Mouse (Mus musculus) midbrain, embryonic 16.5 days (tissue): Measurements from ENCODE around the gene Rfx4. TPM values are rescaled to one million over a fixed set of nuclear protein-coding genes. Genes with fewer than 3 reads are reported as not detected.

Experiments
- ATAC-seq: fragments of 200-750 bp; cut with Nextera tagmentation; 2 replicates; pipeline ENCODE4 v1.8.0; 2017; ENCODE audit warnings: moderate TSS enrichment
- H3K27ac ChIP-seq: fragments of 300-500 bp; sonication (generic); 2 replicates; pipeline ENCODE4 v1.5.1; 2014; ENCODE audit warnings: mild to moderate bottlenecking, low read length, mixed read lengths
- H3K27me3 ChIP-seq: fragments of 300-500 bp; sonication (generic); 2 replicates; pipeline ENCODE4 v1.6.1; 2014; ENCODE audit warnings: low read depth, low read length, mixed read lengths; ENCODE audit not compliant: control insufficient read depth, insufficient read depth
- H3K36me3 ChIP-seq: fragments of 300-500 bp; sonication (generic); 2 replicates; pipeline ENCODE4 v1.6.1; 2014; ENCODE audit warnings: mild to moderate bottlenecking, low read length, moderate library complexity, mixed read lengths; ENCODE audit not compliant: control insufficient read depth, insufficient read depth
- H3K4me1 ChIP-seq: fragments of 300-500 bp; sonication (generic); 2 replicates; pipeline ENCODE4 v1.6.1; 2014; ENCODE audit warnings: mild to moderate bottlenecking, low read length, mixed read lengths; ENCODE audit not compliant: control insufficient read depth, insufficient read depth
- H3K4me2 ChIP-seq: fragments of 300-500 bp; sonication (generic); 2 replicates; pipeline ENCODE4 v1.6.1; 2014; ENCODE audit warnings: mild to moderate bottlenecking, low read length, mixed read lengths
- H3K4me3 ChIP-seq: fragments of 300-500 bp; sonication (generic); 2 replicates; pipeline ENCODE4 v1.5.1; 2014; ENCODE audit warnings: low read depth, mild to moderate bottlenecking, low read length, moderate library complexity, mixed read lengths
- H3K9ac ChIP-seq: fragments of 300-500 bp; sonication (generic); 2 replicates; pipeline ENCODE4 v1.6.1; 2014; ENCODE audit warnings: low read depth, low read length, mixed read lengths
- H3K9me3 ChIP-seq: fragments of 300-500 bp; sonication (generic); replicated peaks from 2 replicates; pipeline ENCODE4 v1.6.1; 2014; ENCODE audit warnings: mild to moderate bottlenecking, low read length, mixed read lengths; ENCODE audit not compliant: control insufficient read depth, poor library complexity, severe bottlenecking
- WGBS: fragments of 180-500 bp; shearing (Covaris S2); extraction: QIAGEN DNeasy Blood & Tissue Kit; methylation state at CpG from one replicate; pipeline ENCODE4 v1.1.7; 2014; 5-methylcytosine and 5-hydroxymethylcytosine counted together
- polyA plus RNA-seq: library from polyadenylated mRNA; unstranded; fragments of >200 nt; fragmentation: Nextera tagmentation; extraction: Ambion mirVana; gene quantifications from 2 replicates; pipeline ENCODE4 v1.2.1, GENCODE M21; 2015

Gene Rfx4
- polyA plus RNA-seq, 1 experiment from 2014 or later, result 13.9 TPM

DNA sequence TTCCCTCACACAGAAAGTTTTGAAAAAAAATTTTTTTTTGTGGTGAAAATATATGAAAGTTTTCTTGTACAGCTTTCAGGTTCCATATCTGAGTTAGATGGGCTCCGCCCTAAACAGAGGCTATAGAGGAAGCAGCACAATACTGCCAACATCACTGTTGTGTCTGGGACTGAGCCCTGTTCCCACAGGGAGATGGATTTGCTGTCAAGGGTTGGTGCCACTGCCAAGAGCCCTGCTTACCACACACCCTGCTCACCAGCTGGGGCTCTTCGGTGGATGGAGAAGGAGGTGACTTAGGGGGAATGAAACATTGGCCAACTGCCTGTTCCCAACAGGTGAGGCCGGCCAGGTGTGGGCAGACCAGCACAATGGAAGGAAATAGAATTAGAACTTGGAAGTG lies 35.3 kb downstream of the Rfx4 start:
- ATAC-seq, result no peak
- H3K4me1 ChIP-seq, result no peaks in the 10 kb centered on the region

GRCm38 (mm10) chr10:84801521-84801920 lies 45.7 kb downstream of the Rfx4 start:
- peaks cover 9% of the 10 kb centered on the region for H3K4me1 ChIP-seq
- no peak overlapping the region for H3K4me3 ChIP-seq
- no peak for ATAC-seq
- H3K36me3 ChIP-seq, result no peaks in the 10 kb centered on the region
- no peak overlapping the region for H3K27ac ChIP-seq
- WGBS, result 85% methylated on average over 5 of the region's 6 CpGs
- no peaks in the 10 kb centered on the region for H3K27me3 ChIP-seq
- no peaks in the 10 kb centered on the region for H3K9me3 ChIP-seq
- H3K4me2 ChIP-seq, result no peak overlapping the region
- H3K9ac ChIP-seq, result no peak overlapping the region

More for the DNA sequence above, 35.3 kb downstream of the Rfx4 start:
- H3K27me3 ChIP-seq, result no peaks in the 10 kb centered on the region
- 91% methylated on average over 3 of the region's 3 CpGs for WGBS
- no peak overlapping the region for H3K9ac ChIP-seq
- H3K4me3 ChIP-seq, result no peak overlapping the region
- no peak overlapping the region for H3K27ac ChIP-seq
- H3K36me3 ChIP-seq, result no peaks in the 10 kb centered on the region
- H3K9me3 ChIP-seq, result no peaks in the 10 kb centered on the region
- no peak overlapping the region for H3K4me2 ChIP-seq

DNA sequence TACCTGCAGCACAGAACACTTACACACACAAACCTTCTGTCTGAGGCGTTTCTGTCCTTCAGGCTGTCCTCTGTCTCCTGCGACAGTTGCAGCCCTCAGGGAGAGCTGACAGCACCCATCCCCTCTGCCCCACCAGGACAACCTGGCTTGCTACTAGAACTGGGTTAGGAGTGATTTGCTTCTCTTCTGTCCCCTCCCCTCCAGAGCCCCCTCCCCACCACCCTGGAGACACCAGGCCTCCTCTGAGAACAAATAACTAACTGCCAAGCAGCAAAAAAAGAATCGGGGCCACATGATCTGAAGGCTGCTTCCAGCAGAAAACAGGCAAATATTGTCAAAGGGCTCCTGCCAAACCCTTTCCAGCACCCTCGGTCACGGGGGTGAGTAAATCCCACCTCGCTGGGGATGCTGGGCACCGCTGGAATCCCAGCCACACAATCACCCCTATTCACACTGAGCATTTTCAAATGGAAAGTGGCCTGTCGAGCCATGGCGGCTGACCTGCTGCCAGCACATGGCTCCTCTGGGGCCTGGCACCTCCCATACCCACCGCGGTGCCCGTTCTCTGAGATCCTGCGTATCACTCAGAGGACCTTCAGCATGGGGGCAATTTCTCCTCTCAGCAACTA lies 47.5 kb downstream of the Rfx4 start:
- Histone ChIP-seq H3K4me1 (peaks cover 9% of the 10 kb centered on the region), H3K4me3 (no peak overlapping the region), H3K36me3 (no peaks in the 10 kb centered on the region), H3K9ac (no peak overlapping the region), H3K9me3 (no peaks in the 10 kb centered on the region), H3K27ac (peak overlapping the region; percentile 48), H3K27me3 (no peaks in the 10 kb centered on the region), H3K4me2 (peak overlapping the region; percentile 4; the same call in 1 of the 2 replicates)
- 44% methylated on average over 13 of the region's 13 CpGs for WGBS
- ATAC-seq, result peak; percentile 77

GRCm38 (mm10) chr10:84805576-84805975 lies 49.7 kb downstream of the Rfx4 start:
- WGBS, result 82% methylated on average over 3 of the region's 3 CpGs
- no peak for ATAC-seq
- H3K9ac ChIP-seq, result no peak overlapping the region

GRCm38 (mm10) chr10:84807206-84807605 lies 51.3 kb downstream of the Rfx4 start:
- Histone ChIP-seq H3K9ac (no peak overlapping the region), H3K27me3 (no peaks in the 10 kb centered on the region), H3K4me3 (no peak overlapping the region), H3K36me3 (no peaks in the 10 kb centered on the region), H3K4me1 (peaks cover 9% of the 10 kb centered on the region), H3K9me3 (no peaks in the 10 kb centered on the region), H3K27ac (no peak overlapping the region), H3K4me2 (no peak overlapping the region)
- peak; percentile 27; the same call in 1 of the 2 replicates for ATAC-seq
- WGBS, result 44% methylated on average over 9 of the region's 9 CpGs

More at GRCm38 (mm10) chr10:84805576-84805975, 49.7 kb downstream of the Rfx4 start:
- H3K27ac ChIP-seq, result no peak overlapping the region
- H3K4me2 ChIP-seq, result no peak overlapping the region
- H3K9me3 ChIP-seq, result no peaks in the 10 kb centered on the region
- no peaks in the 10 kb centered on the region for H3K27me3 ChIP-seq
- H3K36me3 ChIP-seq, result no peaks in the 10 kb centered on the region
- H3K4me3 ChIP-seq, result no peak overlapping the region
- peaks cover 9% of the 10 kb centered on the region for H3K4me1 ChIP-seq

DNA sequence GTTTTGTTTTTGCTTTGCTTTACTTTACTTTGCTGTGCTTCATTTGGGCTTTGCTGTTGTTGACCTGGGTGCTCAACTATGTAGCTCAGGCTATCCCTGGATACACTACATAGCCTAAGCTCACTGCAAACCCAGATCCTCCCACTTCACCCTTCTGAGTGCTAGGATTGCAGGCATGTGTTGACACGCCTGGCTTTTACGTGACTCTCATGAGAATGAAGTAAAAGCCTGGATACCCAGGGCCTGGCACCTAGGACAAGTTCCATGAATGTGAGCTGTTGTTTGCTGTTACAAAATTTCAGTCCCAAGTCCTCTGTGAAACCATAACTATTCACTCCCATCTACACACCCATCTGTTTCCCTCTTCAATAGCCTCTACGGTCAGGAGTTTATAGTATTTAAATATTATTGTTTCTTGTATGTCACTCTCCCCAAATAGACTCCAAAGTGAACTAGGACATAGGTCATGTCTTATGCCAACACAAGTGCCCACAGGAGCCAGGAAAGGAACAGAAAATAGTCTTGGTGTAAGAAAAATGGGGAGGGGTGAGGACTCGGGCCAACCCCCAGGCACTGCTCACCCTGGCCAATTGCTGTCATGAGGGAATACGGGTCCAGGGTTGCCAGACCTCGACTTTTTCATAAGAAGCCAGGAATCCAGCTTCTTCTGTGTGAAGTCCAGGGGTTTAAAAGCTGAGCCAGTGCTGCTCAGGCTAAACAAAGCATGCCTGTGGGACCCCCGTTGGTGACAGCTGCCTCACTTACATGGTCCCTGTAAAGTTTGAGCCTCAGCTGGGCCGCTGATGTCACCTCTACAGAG lies 54.4 kb downstream of the Rfx4 start:
- no peaks in the 10 kb centered on the region for H3K4me1 ChIP-seq
- H3K4me2 ChIP-seq, result no peak overlapping the region
- H3K9me3 ChIP-seq, result no peaks in the 10 kb centered on the region
- no peaks in the 10 kb centered on the region for H3K27me3 ChIP-seq
- ATAC-seq, result peak; percentile 51; the same call in 1 of the 2 replicates
- no peak overlapping the region for H3K4me3 ChIP-seq
- H3K27ac ChIP-seq, result no peak overlapping the region
- 65% methylated on average over 8 of the region's 8 CpGs for WGBS
- H3K36me3 ChIP-seq, result no peaks in the 10 kb centered on the region
- no peak overlapping the region for H3K9ac ChIP-seq

- Histone ChIP-seq H3K4me3 (no peak overlapping the region), H3K27ac (no peak overlapping the region), H3K4me2 (no peak overlapping the region), H3K4me1 (no peaks in the 10 kb centered on the region), H3K9ac (no peak overlapping the region), H3K27me3 (no peaks in the 10 kb centered on the region), H3K9me3 (no peaks in the 10 kb centered on the region), H3K36me3 (no peaks in the 10 kb centered on the region)
- WGBS, result 91% methylated on average over 11 of the region's 11 CpGs
- no peak for ATAC-seq
These were observed 55.5 kb downstream of the Rfx4 start for GRCm38 (mm10) chr10:84811171-84811912.

GRCm38 (mm10) chr10:84811913-84812295 lies 56.0 kb downstream of the Rfx4 start:
- Histone ChIP-seq H3K27me3 (no peaks in the 10 kb centered on the region), H3K4me3 (no peak overlapping the region), H3K9me3 (no peaks in the 10 kb centered on the region), H3K4me1 (no peaks in the 10 kb centered on the region), H3K4me2 (no peak overlapping the region), H3K9ac (no peak overlapping the region), H3K27ac (no peak overlapping the region), H3K36me3 (no peaks in the 10 kb centered on the region)
- 54% methylated on average over 2 of the region's 2 CpGs for WGBS
- ATAC-seq, result no peak
